Mouse (Mus musculus) forebrain, embryonic 11.5 days (tissue): ENCODE measurements at regions not wholly inside any gene's neighbourhood (a gene's known extent, or its start where the extent isn't known, plus 50 kb on each side); places are given as distances from the start of the nearest gene placed in this dataset.

Source experiments
- ATAC-seq: fragments of 200-750 bp; cut with Nextera tagmentation; replicated peaks from 2 replicates; pipeline ENCODE4 v1.8.0; 2017; ENCODE audit warnings: moderate TSS enrichment; ENCODE audit not compliant: low FRiP score
- DNase-seq: peaks from one replicate; pipeline ENCODE4 v3.0.0-alpha.2; 2017; ENCODE audit warnings: low spot score
- H3K27ac ChIP-seq: fragments of 300-500 bp; sonication (generic); 2 replicates; pipeline ENCODE4 v1.5.1; 2014; ENCODE audit warnings: low read depth, low read length
- H3K27me3 ChIP-seq: fragments of 300-500 bp; sonication (generic); 2 replicates; pipeline ENCODE4 v1.6.1; 2014; ENCODE audit warnings: mild to moderate bottlenecking, low read length, mixed read lengths; ENCODE audit not compliant: control insufficient read depth, insufficient read depth
- H3K36me3 ChIP-seq: fragments of 300-500 bp; sonication (generic); 2 replicates; pipeline ENCODE4 v1.6.1; 2014; ENCODE audit warnings: mild to moderate bottlenecking, low read length, moderate library complexity, mixed read lengths; ENCODE audit not compliant: control insufficient read depth, insufficient read depth
- H3K4me1 ChIP-seq: fragments of 300-500 bp; sonication (generic); replicated peaks from 2 replicates; pipeline ENCODE4 v1.6.1; 2014; ENCODE audit warnings: low read length, mixed read lengths; ENCODE audit not compliant: control insufficient read depth, insufficient read depth
- H3K4me2 ChIP-seq: fragments of 300-500 bp; sonication (generic); 2 replicates; pipeline ENCODE4 v1.6.1; 2014; ENCODE audit warnings: low read depth, mild to moderate bottlenecking, low read length, moderate library complexity, mixed read lengths; ENCODE audit not compliant: severe bottlenecking
- H3K4me3 ChIP-seq: fragments of 300-500 bp; sonication (generic); 2 replicates; pipeline ENCODE4 v1.5.1; 2014; ENCODE audit warnings: low read depth, low read length
- H3K9ac ChIP-seq: fragments of 300-500 bp; sonication (generic); 2 replicates; pipeline ENCODE4 v1.6.1; 2014; ENCODE audit warnings: low read length
- H3K9me3 ChIP-seq: fragments of 300-500 bp; sonication (generic); 2 replicates; pipeline ENCODE4 v1.6.1; 2016; ENCODE audit warnings: low read length, mixed read lengths; ENCODE audit not compliant: control insufficient read depth
- WGBS: fragments of 180-500 bp; shearing (Covaris S2); extraction: QIAGEN DNeasy Blood & Tissue Kit; methylation state at CpG from one replicate; pipeline ENCODE4 v1.1.7; 2014; 5-methylcytosine and 5-hydroxymethylcytosine counted together

DNA sequence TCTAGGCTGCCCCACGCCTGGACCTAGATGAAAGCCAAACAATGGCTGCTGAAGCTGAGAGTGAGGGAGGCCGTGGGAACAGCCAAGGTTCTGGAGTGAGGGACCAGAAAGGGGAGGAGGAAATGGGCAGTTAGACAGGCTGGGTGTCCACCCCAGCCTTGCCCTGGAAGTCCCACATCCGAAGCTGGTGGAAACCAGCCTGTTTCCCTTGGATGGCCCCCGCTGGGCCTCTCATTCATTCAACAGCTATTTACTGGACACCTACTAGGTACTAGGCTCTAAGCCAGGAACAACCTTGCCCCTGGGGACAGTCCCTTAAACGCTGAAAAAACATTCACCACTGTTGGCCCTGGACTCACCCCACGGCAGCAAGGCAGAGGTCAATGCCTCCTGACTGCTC is 139.2 kb downstream of the Zfp36l2 start:
- no peak overlapping the region for H3K4me3 ChIP-seq
- no peaks in the 10 kb centered on the region for H3K27me3 ChIP-seq
- H3K4me2 ChIP-seq: no peak overlapping the region
- DNase-seq (no peak), ATAC-seq (no peak)
- H3K4me1 ChIP-seq: no peaks in the 10 kb centered on the region
- peaks cover 3% of the 10 kb centered on the region; the same call in 1 of the 2 replicates for H3K9me3 ChIP-seq
- H3K36me3 ChIP-seq: no peaks in the 10 kb centered on the region
- WGBS: 67% methylated on average over 6 of the region's 6 CpGs
- no peak overlapping the region for H3K9ac ChIP-seq
- no peak overlapping the region for H3K27ac ChIP-seq

DNA sequence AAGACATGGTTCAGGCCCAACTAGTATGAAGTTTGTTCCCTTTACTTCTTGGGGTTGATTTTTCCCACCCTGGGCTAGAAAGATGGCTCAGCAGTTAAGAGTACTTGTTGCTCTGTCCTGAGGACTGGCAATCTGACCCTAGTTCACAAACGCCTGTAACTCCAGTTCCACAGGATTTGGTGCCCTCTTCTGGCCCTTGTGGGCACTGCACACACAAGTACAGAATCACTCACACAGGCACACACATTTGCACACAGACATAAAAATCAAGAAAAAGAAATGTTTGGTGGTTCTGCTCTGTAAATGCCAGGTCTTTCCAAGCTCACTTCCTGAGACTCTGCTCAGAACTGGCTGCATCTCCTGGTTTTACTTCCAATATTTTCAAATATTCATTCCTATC is 140.2 kb downstream of the Zfp36l2 start:
- Histone ChIP-seq H3K36me3 (no peaks in the 10 kb centered on the region), H3K27ac (no peak overlapping the region), H3K9ac (no peak overlapping the region), H3K4me1 (no peaks in the 10 kb centered on the region), H3K4me3 (no peak overlapping the region), H3K9me3 (peaks cover 3% of the 10 kb centered on the region; the same call in 1 of the 2 replicates), H3K4me2 (no peak overlapping the region), H3K27me3 (no peaks in the 10 kb centered on the region)
- DNase-seq: no peak
- ATAC-seq: no peak
- WGBS: 72% methylated on average over 1 of the region's 1 CpGs

GRCm38 (mm10) chr17:84045812-84046211 is 141.9 kb downstream of the Zfp36l2 start:
- no peak for DNase-seq
- Histone ChIP-seq H3K4me3 (no peak overlapping the region), H3K4me1 (no peaks in the 10 kb centered on the region), H3K36me3 (no peaks in the 10 kb centered on the region), H3K27ac (no peak overlapping the region), H3K9me3 (peaks cover 3% of the 10 kb centered on the region; the same call in 1 of the 2 replicates), H3K9ac (no peak overlapping the region), H3K4me2 (no peak overlapping the region), H3K27me3 (no peaks in the 10 kb centered on the region)
- 85% methylated on average over 1 of the region's 1 CpGs for WGBS
- ATAC-seq: no peak

- ATAC-seq: peak; percentile 33; the same call in 1 of the 2 replicates
- no peaks in the 10 kb centered on the region for H3K27me3 ChIP-seq
- DNase-seq: no peak
- H3K9ac ChIP-seq: no peak overlapping the region
- peaks cover 3% of the 10 kb centered on the region; the same call in 1 of the 2 replicates for H3K9me3 ChIP-seq
- H3K27ac ChIP-seq: no peak overlapping the region
- no peak overlapping the region for H3K4me2 ChIP-seq
- WGBS: 75% methylated on average over 5 of the region's 5 CpGs
- H3K4me1 ChIP-seq: no peaks in the 10 kb centered on the region
- H3K4me3 ChIP-seq: no peak overlapping the region
- no peaks in the 10 kb centered on the region for H3K36me3 ChIP-seq
These were observed 143.2 kb downstream of the Zfp36l2 start for GRCm38 (mm10) chr17:84044472-84044936.

- DNase-seq (no peak), ATAC-seq (no peak)
- Histone ChIP-seq H3K27me3 (no peaks in the 10 kb centered on the region), H3K36me3 (no peaks in the 10 kb centered on the region), H3K4me1 (no peaks in the 10 kb centered on the region), H3K4me3 (no peak overlapping the region), H3K4me2 (no peak overlapping the region), H3K27ac (no peak overlapping the region), H3K9ac (no peak overlapping the region), H3K9me3 (peaks cover 3% of the 10 kb centered on the region; the same call in 1 of the 2 replicates)
- WGBS: 78% methylated on average over 2 of the region's 2 CpGs
These were observed 144.6 kb downstream of the Zfp36l2 start for GRCm38 (mm10) chr17:84043102-84043501.

DNA sequence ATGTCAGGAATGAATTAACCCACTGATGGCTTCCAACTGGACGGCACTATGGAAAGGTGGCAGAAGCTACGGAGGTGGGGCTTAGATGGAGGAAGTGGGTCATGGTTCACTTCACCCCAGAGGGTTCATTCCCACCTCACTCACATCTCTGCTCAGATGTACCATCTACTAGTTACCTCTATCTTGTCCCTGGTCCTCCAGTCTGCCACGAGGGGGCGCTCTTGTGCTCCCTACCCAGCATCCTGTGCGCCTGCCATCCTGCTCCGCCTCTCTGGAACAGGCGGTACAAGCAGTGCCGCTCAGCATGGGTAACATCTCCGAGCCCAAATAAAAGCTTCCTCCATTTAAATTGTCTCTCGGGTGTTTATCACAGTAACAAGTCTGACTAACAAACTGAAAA is 148.3 kb downstream of the Zfp36l2 start:
- Histone ChIP-seq H3K36me3 (no peaks in the 10 kb centered on the region), H3K4me3 (no peak overlapping the region), H3K27me3 (no peaks in the 10 kb centered on the region), H3K9ac (no peak overlapping the region), H3K9me3 (no peaks in the 10 kb centered on the region; the same call in 1 of the 2 replicates), H3K4me1 (no peaks in the 10 kb centered on the region), H3K4me2 (no peak overlapping the region), H3K27ac (no peak overlapping the region)
- DNase-seq (no peak), ATAC-seq (no peak)
- WGBS: 83% methylated on average over 10 of the region's 10 CpGs

GRCm38 (mm10) chr17:84037580-84038304 is 150.0 kb downstream of the Zfp36l2 start:
- no peaks in the 10 kb centered on the region for H3K27me3 ChIP-seq
- H3K36me3 ChIP-seq: no peaks in the 10 kb centered on the region
- H3K27ac ChIP-seq: no peak overlapping the region
- H3K9me3 ChIP-seq: no peaks in the 10 kb centered on the region; the same call in 1 of the 2 replicates
- no peak overlapping the region for H3K4me3 ChIP-seq
- DNase-seq: no peak
- ATAC-seq: no peak
- H3K4me1 ChIP-seq: no peaks in the 10 kb centered on the region
- H3K9ac ChIP-seq: no peak overlapping the region
- 79% methylated on average over 11 of the region's 11 CpGs for WGBS
- no peak overlapping the region for H3K4me2 ChIP-seq

DNA sequence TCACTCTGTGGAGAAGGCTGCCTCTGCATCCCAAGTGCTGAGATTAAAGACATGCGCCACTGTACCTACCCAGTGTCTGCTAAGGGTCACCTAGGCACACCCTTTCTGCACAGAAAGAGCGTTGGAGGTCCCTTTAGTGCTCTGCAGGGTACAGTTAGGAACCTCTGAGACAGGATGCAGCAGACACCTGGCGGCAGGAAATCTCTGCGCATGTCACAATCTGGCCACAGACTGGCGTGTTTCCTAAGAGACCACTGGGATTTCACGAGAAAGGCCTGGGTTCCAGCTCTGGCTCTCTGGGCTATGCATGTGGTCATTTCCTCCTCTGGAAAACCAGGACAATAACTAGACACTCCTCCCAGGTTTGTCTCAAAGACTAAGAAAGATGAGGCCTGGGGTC is 151.7 kb downstream of the Zfp36l2 start:
- Histone ChIP-seq H3K4me1 (no peaks in the 10 kb centered on the region), H3K27me3 (no peaks in the 10 kb centered on the region), H3K36me3 (no peaks in the 10 kb centered on the region), H3K4me2 (no peak overlapping the region), H3K27ac (no peak overlapping the region), H3K9ac (no peak overlapping the region), H3K9me3 (no peaks in the 10 kb centered on the region; the same call in 1 of the 2 replicates), H3K4me3 (no peak overlapping the region)
- ATAC-seq (no peak), DNase-seq (no peak)
- WGBS: 88% methylated on average over 6 of the region's 6 CpGs

DNA sequence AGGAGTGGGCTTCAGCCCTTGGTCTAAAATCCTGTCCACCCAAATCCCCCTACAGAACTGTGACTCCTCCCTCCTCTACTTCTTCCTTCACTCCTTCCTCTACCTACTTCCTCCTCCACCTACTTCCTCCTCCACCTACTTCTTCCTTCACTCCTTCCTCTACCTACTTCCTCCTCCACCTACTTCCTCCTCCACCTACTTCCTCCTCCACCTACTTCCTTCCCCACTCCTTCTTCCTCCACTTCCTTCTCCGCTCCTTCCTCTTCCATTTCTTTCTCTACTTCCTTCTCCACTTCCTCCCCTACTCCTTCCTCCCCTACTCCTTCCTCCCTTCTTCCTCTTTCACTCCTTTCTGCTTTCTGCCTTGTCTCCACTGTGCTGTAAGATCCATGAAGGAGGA is 152.9 kb downstream of the Zfp36l2 start:
- DNase-seq (no peak), ATAC-seq (no peak)
- whole genome bisulfite sequencing: 100% methylated on average over 1 of the region's 1 CpGs
- Histone ChIP-seq H3K27me3 (no peaks in the 10 kb centered on the region), H3K27ac (no peak overlapping the region), H3K4me1 (no peaks in the 10 kb centered on the region), H3K4me3 (no peak overlapping the region), H3K9me3 (no peaks in the 10 kb centered on the region), H3K4me2 (no peak overlapping the region), H3K36me3 (no peaks in the 10 kb centered on the region), H3K9ac (no peak overlapping the region)
